Mouse (Mus musculus) liver, postnatal 0 days (tissue): ENCODE measurements around the gene Map3k13.

Experiments used
- CTCF ChIP-seq: sonication (generic); IDR thresholded peaks from 2 replicates; pipeline ENCODE4 v1.5.1; 2016; ENCODE audit warnings: antibody characterized with exemption, low read depth
- EP300 ChIP-seq: IDR thresholded peaks from 2 replicates; pipeline ENCODE4 v1.6.1; 2016; ENCODE audit warnings: antibody characterized with exemption, low read depth, mild to moderate bottlenecking

DNA sequence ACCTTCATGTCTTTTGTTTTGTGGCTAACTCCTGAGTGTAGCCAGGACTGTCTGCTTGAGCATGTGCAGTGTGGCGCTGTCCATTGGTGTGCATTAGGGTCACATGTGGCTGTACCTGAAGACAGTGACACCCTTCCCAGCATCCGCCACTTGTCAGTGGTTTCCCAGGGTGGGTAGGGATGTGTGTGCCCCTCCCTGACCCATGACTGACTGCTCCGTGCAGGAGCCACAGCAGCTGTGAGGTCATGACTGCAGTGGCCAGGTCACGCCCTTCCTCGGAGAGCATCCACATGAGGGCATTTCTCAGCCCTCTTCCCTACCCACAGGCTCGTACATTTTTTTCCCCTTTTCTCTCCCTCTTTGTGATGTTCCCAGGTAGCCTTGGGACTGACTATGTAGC lies 36.6 kb downstream of the Map3k13 start:
- TF ChIP-seq CTCF (no peak), EP300 (no peak)
